Mouse (Mus musculus) midbrain, postnatal 0 days (tissue): Measurements from ENCODE around the gene Hist1h3a. TPM values are rescaled to one million over a fixed set of nuclear protein-coding genes. Genes with fewer than 3 reads are reported as not detected.

Experiments
- ATAC-seq: fragments of 200-750 bp; cut with Nextera tagmentation; 2 replicates; pipeline ENCODE4 v1.8.0; 2017; ENCODE audit warnings: moderate number of reproducible peaks, mild to moderate bottlenecking, moderate TSS enrichment, moderate library complexity; ENCODE audit not compliant: low FRiP score
- DNase-seq: peaks from one replicate; pipeline ENCODE4 v3.0.0-alpha.2; 2015; ENCODE audit warnings: low spot score
- H3K27ac ChIP-seq: fragments of 300-500 bp; sonication (generic); 2 replicates; pipeline ENCODE4 v1.5.1; 2014; ENCODE audit warnings: low read depth, mild to moderate bottlenecking, low read length, mixed read lengths
- H3K27me3 ChIP-seq: fragments of 300-500 bp; sonication (generic); 2 replicates; pipeline ENCODE4 v1.6.1; 2014; ENCODE audit warnings: low read length, control low read depth, mixed read lengths; ENCODE audit not compliant: insufficient read depth
- H3K36me3 ChIP-seq: fragments of 300-500 bp; sonication (generic); 2 replicates; pipeline ENCODE4 v1.6.1; 2014; ENCODE audit warnings: low read length, control low read depth, mixed read lengths; ENCODE audit not compliant: insufficient read depth
- H3K4me1 ChIP-seq: fragments of 300-500 bp; sonication (generic); 2 replicates; pipeline ENCODE4 v1.6.1; 2014; ENCODE audit warnings: mild to moderate bottlenecking, control low read depth, antibody characterized with exemption, low read length, mixed read lengths; ENCODE audit not compliant: insufficient read depth
- H3K4me2 ChIP-seq: fragments of 300-500 bp; sonication (generic); 2 replicates; pipeline ENCODE4 v1.6.1; 2014; ENCODE audit warnings: low read depth, mild to moderate bottlenecking, low read length, mixed read lengths; ENCODE audit not compliant: poor library complexity, severe bottlenecking
- H3K4me3 ChIP-seq: fragments of 300-500 bp; sonication (generic); 2 replicates; pipeline ENCODE4 v1.5.1; 2014; ENCODE audit warnings: low read depth, mild to moderate bottlenecking, low read length, moderate library complexity
- H3K9ac ChIP-seq: fragments of 300-500 bp; sonication (generic); replicated peaks from 2 replicates; pipeline ENCODE4 v1.6.1; 2014; ENCODE audit warnings: mild to moderate bottlenecking, low read length, moderate library complexity, mixed read lengths; ENCODE audit not compliant: poor library complexity, severe bottlenecking
- H3K9me3 ChIP-seq: fragments of 300-500 bp; sonication (generic); 2 replicates; pipeline ENCODE4 v1.6.1; 2016; ENCODE audit warnings: low read length, control low read depth
- CTCF ChIP-seq: IDR thresholded peaks from 2 replicates; pipeline ENCODE4 v1.5.1; 2016; ENCODE audit warnings: antibody characterized with exemption, mild to moderate bottlenecking
- WGBS: fragments of 180-500 bp; shearing (Covaris S2); extraction: QIAGEN DNeasy Blood & Tissue Kit; methylation state at CpG from one replicate; pipeline ENCODE4 v1.1.7; 2014; 5-methylcytosine and 5-hydroxymethylcytosine counted together
- microRNA-seq: library from miRNA; unstranded; fragments of <30 nt; microRNA quantifications from one replicate; pipeline ENCODE4, GENCODE M21; 2016; ENCODE audit warnings: borderline number of aligned reads
- polyA plus RNA-seq: library from polyadenylated mRNA; unstranded; fragments of >200 nt; fragmentation: Nextera tagmentation; extraction: Ambion mirVana; gene quantifications from 2 replicates; pipeline ENCODE4 v1.2.1, GENCODE M21; 2015
- total RNA-seq: library from RNA; depleted of rRNA; stranded (reverse); fragments of >200 nt; gene quantifications from 2 replicates; pipeline ENCODE4 v1.2.3, GENCODE M21; 2014; rRNA removed

Hist1h3a gene
- total and polyA plus RNA-seq, 2 experiments from 2014 or later, result 0.99 to 620 TPM

DNA sequence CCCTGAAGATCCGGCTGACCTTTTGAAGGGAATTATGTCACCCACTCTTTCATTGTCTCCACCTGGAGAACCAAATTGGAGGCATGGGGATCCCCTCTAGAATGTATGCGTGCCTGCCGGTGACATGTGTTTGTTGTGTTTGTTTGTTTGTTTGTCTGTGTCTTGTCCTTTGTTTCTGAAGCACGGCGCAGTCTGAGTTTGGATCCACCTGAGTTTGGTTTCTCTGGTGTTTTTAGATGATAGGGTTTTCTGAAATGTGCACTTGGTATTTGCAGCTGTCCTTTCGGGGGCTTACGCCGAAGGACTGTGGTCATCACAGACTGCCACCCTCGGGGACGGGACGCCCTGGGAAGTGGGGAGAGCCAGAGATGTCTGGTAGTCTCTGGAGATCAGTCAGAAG, 45.0 kb downstream of the Hist1h3a start:
- TF ChIP-seq CTCF, result no peak
- Histone ChIP-seq H3K4me1 (no peaks in the 10 kb centered on the region), H3K27me3 (no peaks in the 10 kb centered on the region), H3K27ac (no peak overlapping the region), H3K36me3 (no peaks in the 10 kb centered on the region), H3K9ac (no peak overlapping the region), H3K4me3 (no peak overlapping the region), H3K4me2 (no peak overlapping the region), H3K9me3 (no peaks in the 10 kb centered on the region)
- WGBS, result 62% methylated on average over 11 of the region's 11 CpGs
- ATAC-seq, result no peak
- DNase-seq, result no peak

DNA sequence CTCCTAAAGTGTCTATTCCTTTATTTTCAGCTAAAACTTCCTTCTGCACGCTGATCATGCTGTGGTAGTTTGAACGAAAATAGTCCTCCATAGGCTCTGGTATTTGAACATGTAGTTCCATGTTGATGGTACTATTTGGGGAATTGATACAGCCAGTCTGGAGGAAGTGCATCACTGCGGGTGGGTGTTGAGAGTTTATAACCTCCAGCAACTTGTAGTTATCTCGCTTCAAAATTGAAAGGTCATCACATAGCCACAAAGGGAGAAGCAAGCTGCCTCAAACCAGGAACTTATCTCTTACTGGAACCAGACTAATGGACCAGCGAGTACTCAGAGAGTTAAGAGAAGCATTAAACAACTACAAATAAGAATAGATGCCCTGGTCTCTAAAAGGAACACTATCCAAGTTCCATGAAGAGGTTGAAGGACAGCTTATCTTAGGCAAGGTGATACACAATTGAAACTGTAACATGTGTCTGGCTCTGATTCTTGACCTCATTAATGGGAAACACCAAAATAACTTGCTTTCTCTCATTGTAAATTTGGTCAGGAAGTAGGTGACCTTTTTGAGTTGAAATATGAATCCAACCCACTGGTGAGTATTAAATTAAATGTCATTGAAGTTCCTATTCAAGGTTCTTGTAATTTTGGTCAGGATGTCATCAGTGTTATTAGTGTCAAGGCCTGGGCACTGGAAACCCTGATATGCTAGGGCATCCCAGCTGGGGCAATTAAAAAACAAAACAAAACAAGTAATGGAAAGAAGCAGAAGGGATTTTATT, 45.7 kb downstream of the Hist1h3a start:
- TF ChIP-seq CTCF, result no peak
- Histone ChIP-seq H3K4me1 (no peaks in the 10 kb centered on the region), H3K27ac (no peak overlapping the region), H3K9ac (no peak overlapping the region), H3K4me2 (no peak overlapping the region), H3K36me3 (no peaks in the 10 kb centered on the region), H3K9me3 (no peaks in the 10 kb centered on the region), H3K27me3 (no peaks in the 10 kb centered on the region), H3K4me3 (no peak overlapping the region)
- no peak for ATAC-seq
- WGBS, result 91% methylated on average over 5 of the region's 5 CpGs
- DNase-seq, result no peak

Small RNAs within 50 kb of the gene (microRNA-seq; reads per million reads assigned to microRNA genes)
- gene Gm44314 (not detected), gene Gm44484 (not detected)

Other genes with a start within 250 kb of the Hist1h3a start
Only the 30 nearest of the 37 such genes appear.
- gene Hist1h1d, start 209.1 kb downstream of the Hist1h3a start, total RNA-seq, result 21.3 and 23.4 TPM in 2 replicates
- gene Hist1h1d, start 209.1 kb downstream of the Hist1h3a start, polyA plus RNA-seq, result 0.04 and 0.07 TPM in 2 replicates
- gene Hist1h3e, start 200.0 kb downstream of the Hist1h3a start, total RNA-seq, result 203 and 384 TPM in 2 replicates
- gene Hist1h3e, start 200.0 kb downstream of the Hist1h3a start, polyA plus RNA-seq, result 1.2 and 1.9 TPM in 2 replicates
- 76.7 and 98.8 TPM in 2 replicates for gene Hist1h2ae, start 191.2 kb downstream of the Hist1h3a start, total RNA-seq
- gene Hist1h2ae, start 191.2 kb downstream of the Hist1h3a start, polyA plus RNA-seq, result 4.5 and 5.9 TPM in 2 replicates
- 248 and 572 TPM in 2 replicates for gene Hist1h2bg, start 191.0 kb downstream of the Hist1h3a start, total RNA-seq
- 2.8 and 4.5 TPM in 2 replicates for gene Hist1h2bg, start 191.0 kb downstream of the Hist1h3a start, polyA plus RNA-seq
- 194 and 327 TPM in 2 replicates for gene Hist1h2bf, start 188.2 kb downstream of the Hist1h3a start, total RNA-seq
- gene Hist1h2bf, start 188.2 kb downstream of the Hist1h3a start, polyA plus RNA-seq, result 0.43 TPM in 1 of 2 replicates, not detected in the other
- 162 and 232 TPM in 2 replicates for gene Hist1h2ad, start 188.0 kb downstream of the Hist1h3a start, total RNA-seq
- gene Hist1h2ad, start 188.0 kb downstream of the Hist1h3a start, polyA plus RNA-seq, result not detected in 2 replicates
- 49.8 and 92.5 TPM in 2 replicates for gene Hist1h3d, start 186.6 kb downstream of the Hist1h3a start, total RNA-seq
- 0.42 and 0.55 TPM in 2 replicates for gene Hist1h3d, start 186.6 kb downstream of the Hist1h3a start, polyA plus RNA-seq
- 900 and 1,141 TPM in 2 replicates for gene Hist1h4d, start 180.8 kb downstream of the Hist1h3a start, total RNA-seq
- gene Hist1h4d, start 180.8 kb downstream of the Hist1h3a start, polyA plus RNA-seq, result 18.0 and 18.8 TPM in 2 replicates
- gene Hist1h2be, start 141.3 kb downstream of the Hist1h3a start, total RNA-seq, result 75.1 and 75.2 TPM in 2 replicates
- gene Hist1h2be, start 141.3 kb downstream of the Hist1h3a start, polyA plus RNA-seq, result 0.32 and 0.33 TPM in 2 replicates
- gene Hist1h1e, start 139.8 kb downstream of the Hist1h3a start, total RNA-seq, result 159 and 160 TPM in 2 replicates
- gene Hist1h1e, start 139.8 kb downstream of the Hist1h3a start, polyA plus RNA-seq, result 8.0 and 9.5 TPM in 2 replicates
- gene Hist1h2ac, start 78.4 kb downstream of the Hist1h3a start, total RNA-seq, result 16.6 and 45.8 TPM in 2 replicates
- 0.21 and 0.28 TPM in 2 replicates for gene Hist1h2ac, start 78.4 kb downstream of the Hist1h3a start, polyA plus RNA-seq
- 66.3 and 125 TPM in 2 replicates for gene Hist1h2bc, start 78.2 kb downstream of the Hist1h3a start, total RNA-seq
- gene Hist1h2bc, start 78.2 kb downstream of the Hist1h3a start, polyA plus RNA-seq, result 23.7 and 28.6 TPM in 2 replicates
- gene Hist1h1t, start 66.6 kb downstream of the Hist1h3a start, total RNA-seq, result 0.93 TPM in 1 of 2 replicates, not detected in the other
- gene Hist1h1t, start 66.6 kb downstream of the Hist1h3a start, polyA plus RNA-seq, result not detected in 2 replicates
- gene Hist1h4c, start 63.9 kb downstream of the Hist1h3a start, total RNA-seq, result 622 and 783 TPM in 2 replicates
- gene Hist1h4c, start 63.9 kb downstream of the Hist1h3a start, polyA plus RNA-seq, result 1.5 and 2.2 TPM in 2 replicates
- gene Hfe, start 51.5 kb downstream of the Hist1h3a start, total RNA-seq, result 1.8 and 2.5 TPM in 2 replicates
- gene Hfe, start 51.5 kb downstream of the Hist1h3a start, polyA plus RNA-seq, result 4.0 and 5.8 TPM in 2 replicates
- gene Hist1h1c, start 23.6 kb downstream of the Hist1h3a start, total RNA-seq, result 243 and 275 TPM in 2 replicates
- 26.1 and 26.5 TPM in 2 replicates for gene Hist1h1c, start 23.6 kb downstream of the Hist1h3a start, polyA plus RNA-seq
- 206 and 420 TPM in 2 replicates for gene Hist1h3c, start 16.8 kb downstream of the Hist1h3a start, total RNA-seq
- gene Hist1h3c, start 16.8 kb downstream of the Hist1h3a start, polyA plus RNA-seq, result not detected in 2 replicates
- 491 and 821 TPM in 2 replicates for gene Hist1h2bb, start 15.7 kb downstream of the Hist1h3a start, total RNA-seq
- 0.61 TPM in 1 of 2 replicates, not detected in the other for gene Hist1h2bb, start 15.7 kb downstream of the Hist1h3a start, polyA plus RNA-seq
- 98.5 and 290 TPM in 2 replicates for gene Hist1h2ab, start 11.3 kb downstream of the Hist1h3a start, total RNA-seq
- 2.1 and 2.4 TPM in 2 replicates for gene Hist1h2ab, start 11.3 kb downstream of the Hist1h3a start, polyA plus RNA-seq
- 124 and 290 TPM in 2 replicates for gene Hist1h3b, start 10.1 kb downstream of the Hist1h3a start, total RNA-seq
- gene Hist1h3b, start 10.1 kb downstream of the Hist1h3a start, polyA plus RNA-seq, result 0.50 and 0.51 TPM in 2 replicates
- 143 and 315 TPM in 2 replicates for gene Hist1h4b, start 5.4 kb downstream of the Hist1h3a start, total RNA-seq
- 1.6 and 2.0 TPM in 2 replicates for gene Hist1h4b, start 5.4 kb downstream of the Hist1h3a start, polyA plus RNA-seq
- gene Hist1h4a, start 1.2 kb downstream of the Hist1h3a start, total RNA-seq, result 171 and 405 TPM in 2 replicates
- not detected in 2 replicates for gene Hist1h4a, start 1.2 kb downstream of the Hist1h3a start, polyA plus RNA-seq
- gene Hist1h1a, start 1.3 kb upstream of the Hist1h3a start, total RNA-seq, result 90.8 and 138 TPM in 2 replicates
- not detected in 2 replicates for gene Hist1h1a, start 1.3 kb upstream of the Hist1h3a start, polyA plus RNA-seq
- not detected in 2 replicates for gene Trim38, start 7.5 kb upstream of the Hist1h3a start, total RNA-seq
- gene Trim38, start 7.5 kb upstream of the Hist1h3a start, polyA plus RNA-seq, result 0.10 TPM in 1 of 2 replicates, not detected in the other
- gene Slc17a2, start 44.6 kb upstream of the Hist1h3a start, total RNA-seq, result 0.11 TPM in 1 of 2 replicates, not detected in the other
- not detected in 2 replicates for gene Slc17a2, start 44.6 kb upstream of the Hist1h3a start, polyA plus RNA-seq
- gene Slc17a3, start 77.0 kb upstream of the Hist1h3a start, total RNA-seq, result 0.05 TPM in 1 of 2 replicates, not detected in the other
- not detected in 2 replicates for gene Slc17a3, start 77.0 kb upstream of the Hist1h3a start, polyA plus RNA-seq
- gene Slc17a1, start 105.4 kb upstream of the Hist1h3a start, total RNA-seq, result not detected in 2 replicates
- not detected in 2 replicates for gene Slc17a1, start 105.4 kb upstream of the Hist1h3a start, polyA plus RNA-seq
- not detected in 2 replicates for gene Slc17a4, start 152.6 kb upstream of the Hist1h3a start, total RNA-seq
- not detected in 2 replicates for gene Slc17a4, start 152.6 kb upstream of the Hist1h3a start, polyA plus RNA-seq
- gene Hist1h2ba, start 171.8 kb upstream of the Hist1h3a start, total RNA-seq, result not detected in 2 replicates
- gene Hist1h2ba, start 171.8 kb upstream of the Hist1h3a start, polyA plus RNA-seq, result not detected in 2 replicates
- not detected in 2 replicates for gene Hist1h2aa, start 172.1 kb upstream of the Hist1h3a start, total RNA-seq
- not detected in 2 replicates for gene Hist1h2aa, start 172.1 kb upstream of the Hist1h3a start, polyA plus RNA-seq